Mouse (Mus musculus) liver, embryonic 14.5 days (tissue): ENCODE results near the gene Dlec1.

ENCODE experiments used
- CTCF ChIP-seq: IDR thresholded peaks from 2 replicates; pipeline ENCODE4 v1.5.1; 2016; ENCODE audit warnings: antibody characterized with exemption, low read depth, control low read depth
- EP300 ChIP-seq: IDR thresholded peaks from 2 replicates; pipeline ENCODE4 v1.6.1; 2016; ENCODE audit warnings: antibody characterized with exemption, low read depth

- TF ChIP-seq CTCF (no peak), EP300 (no peak)
These were observed 20.2 kb upstream of the Dlec1 start for GRCm38 (mm10) chr9:119082039-119082438.
